Mouse (Mus musculus) kidney, adult 8-10 months (tissue): Measurements from ENCODE around the gene Syngr2.
"Not testable (repeated sequence)": the region's sequence is repeated elsewhere in the genome, so short reads cannot be mapped to it uniquely, and the experiment has no call there.

Experiments used
- DNase-seq, 2 experiments: peaks; one replicate each; pipeline ENCODE4 v3.0.0; 2022

Syngr2 gene

DNA sequence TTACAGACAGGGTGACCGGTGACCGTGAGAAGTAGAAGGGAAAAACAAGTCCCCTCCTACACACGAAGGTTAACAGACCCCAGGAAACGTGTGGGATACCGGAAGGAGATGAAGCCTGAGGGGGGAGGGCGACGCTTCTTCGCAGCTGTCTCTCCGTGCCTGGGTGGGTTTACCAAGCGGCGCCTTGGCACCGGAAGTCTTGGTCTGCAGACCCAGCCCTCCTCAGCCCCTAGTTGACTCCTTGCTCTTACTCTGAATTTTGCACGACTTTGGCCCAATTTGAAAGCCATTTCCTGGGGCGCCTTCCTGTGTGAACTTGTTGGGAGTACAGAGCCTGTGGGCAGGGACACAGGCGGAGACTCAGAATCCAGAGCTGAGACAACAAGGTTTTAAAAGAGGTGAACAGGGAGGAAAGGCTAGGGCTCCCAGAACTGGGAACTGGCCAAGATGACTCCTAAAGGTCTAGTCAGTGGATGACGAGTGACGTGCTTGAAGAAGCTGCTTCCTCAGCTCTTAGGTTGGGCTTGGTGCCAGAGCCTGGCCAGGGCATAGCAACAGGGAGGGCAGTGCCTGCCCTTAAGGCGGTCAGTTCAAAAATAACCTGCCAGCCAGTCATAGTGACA is 28.2 kb upstream of the Syngr2 start:
- peak; percentile 86 to 87 for DNase-seq

DNA sequence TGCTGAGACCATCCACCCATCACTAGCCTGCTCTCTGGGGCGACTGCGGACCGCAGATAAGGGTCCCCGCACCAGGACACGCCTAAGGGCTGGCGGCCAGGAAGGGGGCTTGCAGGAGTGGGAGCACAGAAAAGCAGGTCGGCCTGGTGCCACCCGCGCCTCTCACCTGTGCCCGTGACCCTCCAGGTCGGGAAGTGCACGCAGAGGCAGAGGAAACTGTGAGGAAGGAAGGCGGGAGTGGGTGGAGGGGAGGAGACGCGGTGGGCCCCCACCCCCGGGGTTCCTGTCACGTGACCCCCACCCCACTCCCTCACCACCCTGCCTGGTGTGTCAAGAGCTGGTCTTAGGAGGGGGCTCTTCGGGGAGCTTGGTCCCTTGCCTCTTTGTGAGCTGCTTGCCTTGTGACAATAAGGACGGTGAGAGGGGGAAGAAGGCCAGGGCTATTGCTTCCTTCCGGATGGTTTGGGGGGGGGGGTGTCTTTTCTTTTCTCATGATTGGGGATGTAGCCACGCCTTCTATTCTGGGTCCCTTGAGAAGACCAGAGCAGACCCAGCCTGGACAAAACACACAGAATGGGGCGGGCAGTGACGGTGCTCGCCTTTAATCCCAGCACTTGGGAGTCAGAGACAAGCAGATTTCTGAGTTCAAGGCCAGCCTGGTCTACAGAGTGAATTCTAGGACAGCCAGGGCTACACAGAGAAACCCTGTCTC is 27.3 kb upstream of the Syngr2 start, which contains the start of the genes Tmc8 and Tmc6:
TSS of gene Tmc8 (plus strand) at position 84 of the 712 bp plus-strand sequence.
TSS of gene Tmc6 (minus strand) at position 206 of the 712 bp plus-strand sequence.
- DNase-seq: peak in 1 of 2 experiments; percentile 29

DNA sequence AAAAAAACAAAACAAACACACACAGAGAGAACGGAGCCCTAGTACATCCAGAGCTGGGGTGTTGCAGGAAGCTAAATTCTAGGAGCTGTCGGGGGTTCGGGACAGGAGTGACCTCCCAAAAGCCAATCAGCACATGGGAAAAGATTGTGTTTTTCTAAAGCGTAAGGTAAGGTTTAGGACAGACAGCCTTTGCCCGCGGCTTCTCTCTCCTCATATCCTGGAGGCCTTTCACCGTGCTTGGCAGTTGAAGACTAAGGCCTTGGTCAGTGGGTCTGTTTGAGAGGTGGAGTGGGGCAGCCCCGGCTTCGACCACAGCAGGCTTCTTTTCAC is 26.8 kb upstream of the Syngr2 start:
- no peak for DNase-seq

DNA sequence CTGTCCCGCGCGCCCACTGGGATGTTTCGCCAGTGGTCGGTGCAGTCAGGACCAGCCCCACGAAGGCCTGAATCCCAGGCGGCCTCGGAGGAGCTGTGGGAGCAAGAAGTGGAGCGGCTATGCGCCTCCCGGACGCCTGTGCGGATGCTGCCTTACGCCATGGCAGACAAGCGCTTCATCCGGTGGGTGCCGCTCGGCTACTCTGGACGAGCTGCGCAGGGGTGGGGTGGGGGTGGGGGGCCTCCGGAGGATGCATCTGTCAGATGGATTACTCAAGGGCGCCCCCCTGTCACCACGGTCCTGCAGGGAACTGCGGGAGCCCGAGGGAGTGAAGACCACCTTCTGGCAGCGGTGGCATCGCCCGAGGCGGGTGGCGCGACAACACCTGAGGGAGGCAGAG is 26.4 kb upstream of the Syngr2 start:
- peak in 1 of 2 experiments; percentile 45 for DNase-seq

DNA sequence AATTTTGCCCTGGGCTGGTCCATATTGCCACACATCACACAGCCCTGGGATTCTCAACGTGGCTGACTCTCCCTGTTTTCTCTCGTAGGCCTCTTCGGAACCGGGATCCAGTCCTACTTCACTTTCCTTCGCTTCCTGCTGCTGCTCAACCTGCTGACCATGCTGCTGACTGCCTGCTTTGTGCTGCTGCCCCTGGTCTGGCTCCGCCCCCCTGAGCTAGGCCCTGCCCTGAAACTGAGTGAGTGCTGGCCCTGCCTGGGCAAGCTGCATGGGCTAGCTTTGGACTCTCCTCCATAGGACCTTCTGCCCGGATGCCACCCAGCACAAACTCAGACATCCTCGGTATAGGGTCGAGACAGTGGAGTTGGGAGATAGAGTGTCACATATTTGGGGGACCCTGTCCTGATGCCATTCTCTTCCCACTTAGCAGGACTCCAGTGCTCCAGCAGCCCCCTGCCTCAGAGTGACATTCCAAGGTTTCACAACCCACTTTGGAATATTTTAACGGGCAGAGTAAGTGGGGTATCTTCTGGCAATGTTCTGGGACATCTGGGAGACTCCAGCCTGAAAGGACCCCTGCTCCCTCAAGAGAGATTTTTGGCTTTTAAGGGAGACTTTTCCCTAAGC is 25.7 kb upstream of the Syngr2 start:
- peak in 1 of 2 experiments; percentile 56 for DNase-seq

DNA sequence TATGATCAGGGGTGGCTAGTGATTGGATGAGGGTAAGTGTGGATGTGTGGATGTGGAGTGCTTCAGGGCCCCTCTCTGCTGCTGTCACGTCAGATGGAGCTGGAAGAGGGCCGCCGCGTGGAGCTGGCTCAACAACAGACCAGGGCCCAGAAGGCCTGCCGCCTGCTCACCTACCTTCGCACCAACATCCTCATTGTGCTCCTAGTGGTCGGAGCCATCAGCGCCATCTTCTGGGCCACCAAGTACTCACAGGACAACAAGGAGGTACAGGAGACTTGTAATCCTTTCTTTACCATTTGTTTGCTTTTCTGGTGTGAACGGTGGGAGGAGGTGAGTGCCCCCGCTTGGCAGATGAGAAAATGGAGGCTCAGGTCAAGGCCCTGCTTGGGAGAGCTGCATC is 23.2 kb upstream of the Syngr2 start:
- DNase-seq: peak in 1 of 2 experiments; percentile 82

DNA sequence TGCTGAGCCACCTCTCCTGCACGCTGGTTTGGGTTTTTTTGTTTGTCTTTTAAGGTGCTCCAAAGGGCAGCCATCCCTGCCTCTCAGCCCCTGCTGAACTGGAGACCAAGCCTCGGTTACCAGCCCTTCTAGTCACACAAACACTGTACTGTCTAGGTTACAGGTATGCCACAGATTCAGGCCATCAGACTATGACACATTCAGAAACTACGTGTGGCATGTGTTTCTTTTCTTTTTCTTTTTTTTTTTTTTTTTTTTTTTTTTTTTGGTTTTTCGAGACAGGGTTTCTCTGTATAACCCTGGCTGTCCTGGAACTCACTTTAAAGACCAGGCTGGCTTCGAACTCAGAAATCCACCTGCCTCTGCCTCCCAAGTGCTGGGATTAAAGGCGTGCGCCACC is 21.0 kb upstream of the Syngr2 start:
- DNase-seq: not testable (repeated sequence)

DNA sequence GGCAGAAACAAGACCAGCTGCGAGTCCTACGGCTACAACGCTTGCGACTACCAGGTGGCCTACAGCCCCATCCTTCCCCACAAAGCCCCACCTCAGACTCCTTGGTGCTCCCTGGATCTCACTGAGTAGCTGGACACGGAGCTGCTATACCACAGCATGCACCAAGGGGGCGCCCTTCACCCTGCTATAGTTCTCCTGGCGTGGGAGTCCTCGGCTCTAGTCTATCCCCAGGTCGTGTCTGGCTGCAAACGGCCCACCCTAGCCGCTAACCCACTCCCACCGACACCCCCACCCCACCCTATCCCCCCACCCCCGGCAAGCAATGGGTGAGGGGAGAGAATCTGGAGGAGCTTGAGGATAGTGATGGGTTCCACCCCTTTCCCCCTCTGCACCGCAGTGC is 19.2 kb upstream of the Syngr2 start:
- DNase-seq: peak; percentile 64 to 71

DNA sequence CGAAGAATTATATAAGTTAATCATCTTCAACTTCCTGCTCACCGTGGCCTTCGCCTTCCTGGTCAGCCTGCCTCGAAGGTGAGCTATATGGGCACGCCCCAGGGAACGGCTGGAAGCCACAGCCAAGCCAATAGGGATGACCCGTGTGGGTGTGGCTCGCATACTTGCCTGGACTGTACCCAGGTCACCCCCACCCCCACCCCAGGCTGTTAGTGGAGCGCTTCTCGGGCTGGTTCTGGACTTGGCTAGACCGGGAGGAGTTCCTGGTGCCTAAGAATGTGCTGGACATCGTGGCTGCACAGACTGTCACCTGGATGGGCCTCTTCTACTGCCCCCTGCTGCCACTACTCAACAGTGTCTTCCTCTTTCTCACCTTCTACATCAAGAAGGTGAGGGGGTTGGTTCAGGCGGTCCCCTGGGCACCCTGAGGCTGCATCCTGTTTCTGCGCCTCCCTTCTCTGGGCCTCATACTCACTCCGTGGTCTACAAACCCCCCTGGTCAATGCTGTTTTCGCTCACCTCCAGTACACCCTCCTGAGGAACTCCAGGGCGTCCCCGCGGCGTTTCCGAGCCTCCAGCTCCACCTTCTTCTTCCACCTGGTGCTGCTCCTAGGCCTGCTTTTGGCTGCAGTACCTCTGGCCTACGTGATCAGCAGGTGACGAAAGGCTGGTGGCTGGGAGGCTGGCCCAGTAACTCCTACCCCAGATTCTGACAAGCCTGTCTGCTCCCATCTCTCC is 18.6 kb upstream of the Syngr2 start:
- peak in 1 of 2 experiments; percentile 46 for DNase-seq

DNA sequence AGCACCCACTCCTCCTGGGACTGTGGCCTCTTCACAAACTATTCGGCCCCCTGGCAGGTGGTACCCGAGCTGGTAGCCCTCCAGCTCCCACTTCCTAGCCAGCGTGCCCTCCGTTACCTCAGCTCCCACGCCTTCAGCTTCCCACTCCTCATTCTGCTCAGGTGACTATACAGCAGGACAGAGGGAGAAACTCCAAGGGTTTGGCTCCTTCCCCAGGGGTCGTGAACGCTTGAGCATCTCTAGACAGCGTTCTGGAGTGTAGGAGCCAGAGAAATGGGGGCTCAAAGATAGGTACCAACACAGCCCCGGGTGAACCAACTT is 18.1 kb upstream of the Syngr2 start:
- no peak for DNase-seq

DNA sequence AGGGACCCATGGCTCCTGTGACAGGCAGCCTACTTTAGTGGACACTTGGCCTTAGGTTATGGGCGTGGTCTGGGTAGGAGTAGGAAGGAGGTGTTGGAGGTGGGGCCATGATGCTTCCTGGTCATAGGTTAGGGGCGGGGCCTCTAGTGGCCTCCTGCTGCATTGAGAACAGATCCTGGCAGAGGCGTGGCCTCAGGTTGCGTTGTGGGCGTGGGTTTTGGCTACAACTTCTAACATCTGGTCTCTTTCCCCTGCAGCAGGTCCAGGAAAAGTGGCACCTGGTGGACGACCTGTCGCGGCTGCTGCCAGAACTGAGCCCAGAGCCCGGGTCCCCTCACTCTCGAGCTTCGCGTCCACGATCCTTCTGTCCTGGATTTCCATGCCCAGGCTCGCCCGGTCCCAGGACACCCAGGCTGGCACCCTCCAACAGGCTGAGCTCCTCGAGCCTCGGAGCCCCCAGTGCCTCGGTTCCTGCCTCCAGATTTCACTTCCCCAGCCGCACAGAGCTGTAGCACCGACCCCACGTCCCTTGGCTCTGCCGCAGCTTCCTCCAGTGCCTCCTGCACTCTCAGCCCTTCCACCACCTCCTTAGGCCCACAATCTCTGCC is 17.1 kb upstream of the Syngr2 start:
- peak; percentile 86 to 93 for DNase-seq

DNA sequence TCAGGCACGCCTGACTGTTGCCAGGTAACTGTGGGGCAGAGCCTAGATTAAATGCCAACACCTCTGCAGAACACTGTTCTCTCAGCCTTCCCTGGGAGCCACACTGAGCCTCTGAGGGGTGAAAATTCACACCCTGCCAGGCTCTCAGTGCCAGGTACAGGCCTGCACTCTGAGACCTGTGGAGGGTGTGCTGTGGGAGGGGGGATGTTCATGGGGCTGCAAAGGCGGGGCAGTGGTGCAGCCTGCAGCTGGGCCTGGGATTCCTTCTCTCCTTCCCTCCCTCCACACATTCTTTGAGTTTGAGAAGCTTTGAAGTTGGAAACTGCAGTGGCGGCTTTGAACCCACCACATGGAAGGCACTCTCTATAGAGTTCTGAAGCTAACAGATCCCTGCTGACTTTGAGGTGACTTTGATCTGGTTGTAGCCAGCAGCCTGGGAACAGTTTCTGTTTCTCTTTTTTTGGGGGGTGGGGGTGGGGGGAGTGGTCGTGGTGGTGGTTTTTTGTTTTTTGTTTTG is 15.4 kb upstream of the Syngr2 start:
- DNase-seq: no peak

DNA sequence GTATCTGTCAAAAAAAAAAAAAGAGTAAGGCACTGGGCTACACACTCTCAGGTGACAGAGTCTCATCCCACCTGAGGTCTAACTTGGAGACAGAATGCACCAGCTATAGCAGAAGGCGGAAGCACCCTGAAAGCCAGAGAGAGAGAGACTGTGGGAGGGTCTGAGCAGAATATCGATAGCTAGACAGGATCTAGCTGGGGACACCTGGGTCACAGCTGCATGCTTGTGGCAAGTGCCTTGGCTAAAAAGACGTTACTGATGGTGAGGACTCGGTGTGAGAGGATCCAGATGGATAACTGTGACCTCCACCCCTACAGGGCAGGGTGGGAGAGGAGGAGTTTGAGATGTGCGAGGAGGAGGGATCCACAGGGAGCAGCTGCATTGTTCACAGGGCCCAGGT is 12.5 kb upstream of the Syngr2 start:
- DNase-seq: no peak

DNA sequence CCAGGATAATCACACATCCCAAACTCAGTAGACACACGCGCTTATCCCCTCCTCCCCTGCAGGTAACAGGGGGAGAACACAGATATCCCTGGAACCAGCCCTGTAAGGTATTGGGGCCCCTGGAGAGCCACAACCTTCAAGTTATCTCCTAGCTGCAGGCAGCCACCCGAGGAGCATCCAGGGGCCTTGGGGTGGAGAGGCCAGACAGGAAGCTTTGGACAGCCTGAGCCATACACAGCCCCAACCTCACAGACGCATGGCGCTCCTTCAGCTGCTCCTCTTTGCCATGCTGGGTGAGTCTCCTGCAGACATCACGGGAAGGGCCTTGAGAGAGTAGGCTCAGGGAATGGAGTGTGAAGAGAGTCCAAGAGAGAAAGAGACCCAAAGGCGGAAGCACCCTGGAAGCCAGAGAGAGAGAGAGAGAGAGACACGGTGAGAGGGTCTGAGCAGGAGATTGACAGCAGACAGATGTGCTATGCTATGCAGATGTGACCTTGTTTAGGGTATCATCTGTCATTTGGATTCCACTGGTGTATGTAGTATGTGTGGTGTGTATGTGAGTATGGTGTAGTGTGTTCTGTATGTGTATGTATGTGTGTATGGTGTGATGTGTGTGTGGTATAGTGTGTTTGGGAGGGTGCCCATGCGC is 11.8 kb upstream of the Syngr2 start, which contains the start of gene 6030468B19Rik:
TSS of gene 6030468B19Rik (plus strand) at position 150 of the 649 bp plus-strand sequence.
- DNase-seq: no peak

DNA sequence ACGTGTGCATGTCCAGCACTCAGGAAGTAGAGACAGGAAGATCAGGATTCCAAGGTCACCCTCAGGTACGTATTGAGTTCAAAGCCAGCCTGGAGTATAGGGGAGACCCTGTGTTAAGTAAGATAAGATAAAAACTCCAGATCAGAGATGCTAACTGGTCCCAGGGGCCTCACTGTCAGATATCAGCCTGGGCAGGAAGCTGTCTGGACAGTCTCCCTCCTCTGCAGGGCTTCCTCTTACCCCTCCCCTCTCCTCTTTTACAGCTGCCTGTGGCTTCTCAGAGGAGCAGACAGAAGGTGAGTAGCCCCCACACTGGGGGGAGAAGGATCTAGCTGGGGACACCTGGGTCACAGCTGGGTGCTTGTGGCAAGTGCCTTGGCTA is 11.3 kb upstream of the Syngr2 start:
- DNase-seq: no peak

DNA sequence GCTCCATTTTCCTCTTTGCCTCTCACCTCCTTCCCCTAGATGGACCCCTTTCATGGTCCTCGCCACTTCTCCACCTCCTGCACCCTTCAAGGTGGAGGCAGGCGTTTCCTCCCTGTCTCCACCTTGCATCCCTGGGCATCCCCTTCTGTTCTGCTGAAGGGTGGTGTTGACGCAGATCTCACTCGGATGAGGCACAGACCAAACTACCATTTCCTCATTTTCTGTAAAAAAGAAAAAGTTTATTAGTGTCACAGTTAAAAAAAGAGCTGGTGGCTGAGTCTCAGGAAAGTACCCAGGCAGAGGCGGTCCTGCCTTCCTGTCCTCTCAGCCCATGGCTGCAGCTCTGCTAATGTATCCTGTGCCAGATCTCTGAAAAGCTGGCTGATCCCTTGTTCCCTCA is 10.3 kb upstream of the Syngr2 start:
- DNase-seq: no peak

DNA sequence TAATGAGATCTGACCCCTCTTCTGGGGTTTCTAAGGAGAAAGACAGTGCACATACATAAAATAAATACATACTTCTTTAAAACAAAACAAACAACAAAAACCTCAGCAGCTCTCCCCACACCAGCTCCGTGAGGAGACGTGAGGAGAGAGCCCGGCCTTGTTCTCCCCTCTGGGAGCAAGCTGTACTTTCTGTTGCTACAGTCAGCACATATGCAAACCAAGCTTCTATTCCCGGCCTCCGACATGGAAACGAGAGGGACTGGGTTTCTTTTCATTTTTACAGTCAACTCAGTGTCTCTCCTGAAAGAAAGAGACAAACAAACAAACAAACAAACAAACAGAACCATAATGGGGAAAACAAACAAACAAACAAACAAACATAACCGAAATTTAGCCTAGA is 9.4 kb upstream of the Syngr2 start:
- no peak for DNase-seq

DNA sequence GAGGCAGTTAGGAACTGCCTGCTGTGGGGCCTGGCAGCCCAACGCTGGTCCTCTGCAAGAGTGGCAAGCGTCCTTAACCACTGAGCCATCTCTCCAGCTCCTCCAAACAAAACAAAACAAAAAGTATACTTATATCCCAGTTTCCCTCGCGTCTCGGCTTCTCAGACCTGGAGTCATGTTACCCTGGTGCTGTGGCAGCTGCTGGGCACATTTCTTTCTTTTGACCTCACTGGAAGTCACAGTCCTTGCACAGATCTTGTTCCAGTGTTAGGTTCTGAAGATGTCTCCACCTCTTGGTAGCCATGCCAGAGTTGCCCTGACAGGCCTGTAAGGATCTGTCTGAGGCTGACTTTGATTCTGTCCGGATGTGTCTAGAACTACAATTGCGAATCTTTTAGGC is 7.8 kb upstream of the Syngr2 start:
- no peak for DNase-seq

DNA sequence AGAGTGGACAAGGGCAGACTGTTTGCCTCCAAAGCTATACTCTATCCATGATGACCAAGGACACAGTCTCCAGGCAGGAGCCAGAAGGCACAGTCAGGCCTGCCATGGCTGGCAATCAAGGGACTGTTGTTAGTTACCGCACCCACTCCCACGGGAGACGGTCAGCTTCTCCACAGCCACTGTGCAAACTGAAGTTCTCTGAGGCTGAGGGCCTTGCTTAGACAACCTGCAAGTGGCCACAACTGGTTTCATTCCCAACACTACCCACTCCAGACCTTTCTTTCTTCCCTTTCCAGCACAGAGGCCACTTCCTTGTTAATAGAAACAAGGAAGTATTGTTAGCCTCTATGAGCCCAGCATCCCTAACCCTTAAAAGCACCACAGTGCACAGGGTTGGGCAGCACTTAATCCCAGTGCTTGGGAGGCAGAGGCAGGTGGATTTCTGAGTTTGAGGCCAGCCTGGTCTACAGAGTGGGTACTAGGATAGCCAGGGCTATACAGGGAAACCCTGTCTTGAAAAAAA is 6.2 kb upstream of the Syngr2 start:
- no peak for DNase-seq

DNA sequence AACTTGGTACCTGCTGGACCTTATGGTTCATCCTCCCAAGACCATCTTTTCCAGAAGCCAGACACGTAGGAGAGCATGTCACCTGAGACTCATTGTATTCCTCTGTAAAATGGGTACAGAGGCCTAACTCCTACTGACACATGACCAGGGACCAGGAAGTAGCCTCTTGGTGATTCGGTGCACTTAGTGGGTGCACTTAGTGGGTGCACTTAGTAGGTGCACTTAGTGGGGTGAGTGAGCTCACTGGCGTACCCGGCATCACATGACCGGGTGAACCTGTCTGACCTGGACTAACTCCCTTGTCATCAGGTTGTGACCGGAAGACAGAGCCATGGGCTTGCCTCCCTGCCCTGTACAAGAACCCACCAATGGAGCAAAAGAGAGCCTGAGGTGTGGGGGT is 2.7 kb upstream of the Syngr2 start:
- no peak for DNase-seq

DNA sequence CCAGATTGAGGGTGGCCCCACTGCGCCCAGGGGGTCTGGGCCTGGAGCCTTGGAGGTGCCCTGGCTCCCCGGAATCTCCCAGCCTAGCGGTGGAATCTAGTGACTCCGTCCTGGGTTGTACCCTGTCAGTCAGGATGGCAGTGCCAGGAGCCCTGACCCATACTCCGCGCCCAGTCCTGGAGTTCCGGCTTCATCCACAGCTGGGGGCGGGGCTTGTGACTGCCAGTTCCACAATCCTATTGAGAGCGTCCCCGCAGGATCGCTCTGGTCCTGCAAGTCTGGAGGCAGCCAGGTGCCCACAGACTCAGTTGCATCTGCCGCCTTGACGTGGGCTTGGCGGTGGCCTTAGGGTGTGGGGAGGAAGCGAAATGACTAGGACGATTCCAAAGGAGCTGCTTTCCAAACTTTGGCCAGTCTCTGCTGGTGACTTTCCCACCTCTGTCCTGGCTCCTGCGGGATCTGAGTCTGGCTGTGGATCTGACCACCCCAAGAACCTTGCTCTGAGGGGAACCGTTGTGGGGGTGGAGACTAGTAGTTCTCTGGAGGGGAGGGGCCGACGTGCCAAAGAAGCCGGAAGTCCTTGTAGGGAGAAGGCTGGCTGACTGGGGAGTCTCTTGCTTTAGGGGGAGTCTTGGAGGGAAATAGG is 1.1 kb downstream of the Syngr2 start:
- DNase-seq: peak; percentile 91 to 93

DNA sequence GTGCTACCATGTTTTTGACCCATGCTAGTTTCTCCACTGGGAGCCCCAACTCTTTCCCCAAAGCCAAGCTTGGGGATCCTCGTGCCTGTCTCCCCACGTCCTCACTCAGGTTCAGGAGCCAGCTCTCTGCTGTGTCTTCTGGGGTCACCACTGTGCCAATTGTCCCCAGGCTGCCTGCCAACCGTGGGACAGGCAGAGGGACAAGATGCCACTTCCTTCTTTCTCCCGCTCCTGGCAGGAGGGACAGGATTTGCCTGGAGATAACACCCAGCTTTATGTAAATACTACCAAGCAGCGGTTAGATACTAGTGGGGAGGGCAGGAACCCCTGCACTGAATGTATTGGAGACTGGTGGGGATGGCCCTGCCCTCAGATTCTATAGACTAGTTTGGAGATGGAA is 4.4 kb downstream of the Syngr2 start:
- DNase-seq: no peak
